Mouse (Mus musculus): ENCODE measurements around the gene Nrbp1.

GRCm38 (mm10) chr5:31255381-31255780 lies 14.7 kb downstream of the Nrbp1 start:
- TF ChIP-seq CTCF (IDR thresholded peaks at IDR 0.05; ENCODE audit: extremely low read depth, insufficient read depth, insufficient read length, insufficient replicate concordance) (no peak), POLR2A (IDR thresholded peaks at IDR 0.05; ENCODE audit: low read depth, low read length) (no peak)

All from spleen, adult 2 months (tissue).